Mouse (Mus musculus) neural tube, embryonic 11.5 days (tissue): ENCODE results near the gene Ptdss2. TPM values are rescaled to one million over a fixed set of nuclear protein-coding genes. Genes with fewer than 3 reads are reported as not detected.

Source experiments
- ATAC-seq: fragments of 200-750 bp; cut with Nextera tagmentation; 2 replicates; pipeline ENCODE4 v1.8.0; 2017; ENCODE audit warnings: moderate number of reproducible peaks, mild to moderate bottlenecking, moderate TSS enrichment, moderate library complexity; ENCODE audit not compliant: insufficient read depth, low FRiP score, low TSS enrichment
- DNase-seq: peaks from one replicate; pipeline ENCODE4 v3.0.0-alpha.2; 2015; ENCODE audit warnings: low spot score
- H3K27ac ChIP-seq: fragments of 300-500 bp; sonication (generic); 2 replicates; pipeline ENCODE4 v1.5.1; 2014; ENCODE audit warnings: low read depth, mild to moderate bottlenecking, low read length
- H3K27me3 ChIP-seq: fragments of 300-500 bp; sonication (generic); 2 replicates; pipeline ENCODE4 v1.6.1; 2014; ENCODE audit warnings: mild to moderate bottlenecking, low read length, mixed read lengths; ENCODE audit not compliant: control insufficient read depth, insufficient read depth
- H3K36me3 ChIP-seq: fragments of 300-500 bp; sonication (generic); 2 replicates; pipeline ENCODE4 v1.6.1; 2014; ENCODE audit warnings: mild to moderate bottlenecking, low read length, moderate library complexity, mixed read lengths; ENCODE audit not compliant: control insufficient read depth, insufficient read depth
- H3K4me1 ChIP-seq: fragments of 300-500 bp; sonication (generic); 2 replicates; pipeline ENCODE4 v1.6.1; 2014; ENCODE audit warnings: low read length, mixed read lengths; ENCODE audit not compliant: control insufficient read depth, insufficient read depth
- H3K4me2 ChIP-seq: fragments of 300-500 bp; sonication (generic); 2 replicates; pipeline ENCODE4 v1.6.1; 2014; ENCODE audit warnings: low read depth, mild to moderate bottlenecking, moderate library complexity
- H3K4me3 ChIP-seq: fragments of 300-500 bp; sonication (generic); 2 replicates; pipeline ENCODE4 v1.5.1; 2014; ENCODE audit warnings: low read depth, low read length
- H3K9ac ChIP-seq: fragments of 300-500 bp; sonication (generic); 2 replicates; pipeline ENCODE4 v1.6.1; 2014; ENCODE audit warnings: mild to moderate bottlenecking, low read length
- H3K9me3 ChIP-seq: fragments of 300-500 bp; sonication (generic); 2 replicates; pipeline ENCODE4 v1.6.1; 2016; ENCODE audit warnings: low read length; ENCODE audit not compliant: control insufficient read depth
- WGBS: fragments of 180-500 bp; shearing (Covaris S2); extraction: QIAGEN DNeasy Blood & Tissue Kit; methylation state at CpG from one replicate; pipeline ENCODE4 v1.1.7; 2014; 5-methylcytosine and 5-hydroxymethylcytosine counted together
- polyA plus RNA-seq: library from polyadenylated mRNA; unstranded; fragments of >200 nt; fragmentation: Nextera tagmentation; extraction: Ambion mirVana; gene quantifications from 2 replicates; pipeline ENCODE4 v1.2.1, GENCODE M21; 2014

Gene Ptdss2
- polyA plus RNA-seq, 1 experiment from 2014 or later = 69.0 TPM

GRCm38 (mm10) chr7:141155362-141155761, 33.2 kb downstream of the Ptdss2 start:
- WGBS = 92% methylated on average over 9 of the region's 9 CpGs

GRCm38 (mm10) chr7:141164397-141164796, 42.2 kb downstream of the Ptdss2 start:
- no peaks in the 10 kb centered on the region for H3K27me3 ChIP-seq
- H3K27ac ChIP-seq = no peak overlapping the region
- H3K9me3 ChIP-seq = no peaks in the 10 kb centered on the region
- H3K4me1 ChIP-seq = peaks cover 11% of the 10 kb centered on the region; the same call in 1 of the 2 replicates
- 95% methylated on average over 7 of the region's 7 CpGs for WGBS
- no peak for DNase-seq
- no peak for ATAC-seq
- H3K4me3 ChIP-seq = no peak overlapping the region
- H3K9ac ChIP-seq = no peak overlapping the region
- no peak overlapping the region for H3K4me2 ChIP-seq
- peaks cover 7% of the 10 kb centered on the region for H3K36me3 ChIP-seq

More at GRCm38 (mm10) chr7:141155362-141155761, 33.2 kb downstream of the Ptdss2 start:
- Histone ChIP-seq H3K27me3 (no peaks in the 10 kb centered on the region), H3K9me3 (no peaks in the 10 kb centered on the region), H3K27ac (no peak overlapping the region), H3K4me1 (no peaks in the 10 kb centered on the region), H3K4me2 (no peak overlapping the region), H3K9ac (no peak overlapping the region), H3K36me3 (peaks cover 11% of the 10 kb centered on the region; the same call in 1 of the 2 replicates), H3K4me3 (no peak overlapping the region)
- no peak for DNase-seq
- ATAC-seq = no peak

GRCm38 (mm10) chr7:141164850-141165249, 42.7 kb downstream of the Ptdss2 start:
- 85% methylated on average over 6 of the region's 6 CpGs for WGBS
- no peaks in the 10 kb centered on the region for H3K9me3 ChIP-seq
- peaks cover 7% of the 10 kb centered on the region for H3K36me3 ChIP-seq
- no peak overlapping the region for H3K4me3 ChIP-seq
- H3K4me2 ChIP-seq = no peak overlapping the region
- no peak overlapping the region for H3K27ac ChIP-seq
- peaks cover 11% of the 10 kb centered on the region; the same call in 1 of the 2 replicates for H3K4me1 ChIP-seq
- DNase-seq (no peak), ATAC-seq (no peak)
- H3K9ac ChIP-seq = no peak overlapping the region
- no peaks in the 10 kb centered on the region for H3K27me3 ChIP-seq

- ATAC-seq (no peak), DNase-seq (no peak)
- Histone ChIP-seq H3K4me1 (peaks cover 14% of the 10 kb centered on the region), H3K36me3 (no peaks in the 10 kb centered on the region; the same call in 1 of the 2 replicates), H3K4me2 (peak overlapping the region; percentile 47), H3K9ac (peak overlapping the region; percentile 59), H3K27ac (no peak overlapping the region), H3K27me3 (no peaks in the 10 kb centered on the region), H3K4me3 (peak overlapping the region; percentile 26), H3K9me3 (no peaks in the 10 kb centered on the region)
- WGBS = 23% methylated on average over 7 of the region's 7 CpGs
Observed at GRCm38 (mm10) chr7:141167901-141168517, 45.8 kb downstream of the Ptdss2 start.

GRCm38 (mm10) chr7:141168518-141168953, 46.4 kb downstream of the Ptdss2 start:
- no peaks in the 10 kb centered on the region for H3K36me3 ChIP-seq
- peaks cover 17% of the 10 kb centered on the region for H3K4me1 ChIP-seq
- H3K4me3 ChIP-seq = peak overlapping the region; percentile 26
- WGBS = 7% methylated on average over 22 of the region's 22 CpGs
- no peak for ATAC-seq
- H3K9ac ChIP-seq = peak overlapping the region; percentile 59
- no peaks in the 10 kb centered on the region for H3K27me3 ChIP-seq
- DNase-seq = peak; percentile 24
- peak overlapping the region; percentile 47 for H3K4me2 ChIP-seq
- H3K9me3 ChIP-seq = no peaks in the 10 kb centered on the region
- H3K27ac ChIP-seq = no peak overlapping the region

- no peak for ATAC-seq
- no peaks in the 10 kb centered on the region for H3K9me3 ChIP-seq
- H3K27me3 ChIP-seq = no peaks in the 10 kb centered on the region
- 81% methylated on average over 1 of the region's 1 CpGs for WGBS
- peaks cover 17% of the 10 kb centered on the region for H3K4me1 ChIP-seq
- H3K4me2 ChIP-seq = no peak overlapping the region
- H3K36me3 ChIP-seq = no peaks in the 10 kb centered on the region
- H3K9ac ChIP-seq = no peak overlapping the region
- no peak overlapping the region for H3K4me3 ChIP-seq
- no peak overlapping the region for H3K27ac ChIP-seq
- DNase-seq = no peak
Observed at GRCm38 (mm10) chr7:141169300-141169699, 47.1 kb downstream of the Ptdss2 start.

- no peaks in the 10 kb centered on the region for H3K36me3 ChIP-seq
- H3K27me3 ChIP-seq = no peaks in the 10 kb centered on the region
- no peak for DNase-seq
- no peak overlapping the region for H3K9ac ChIP-seq
- no peaks in the 10 kb centered on the region for H3K9me3 ChIP-seq
- no peak overlapping the region for H3K4me2 ChIP-seq
- peaks cover 17% of the 10 kb centered on the region for H3K4me1 ChIP-seq
- no peak overlapping the region for H3K27ac ChIP-seq
- H3K4me3 ChIP-seq = no peak overlapping the region
- no peak for ATAC-seq
Observed at GRCm38 (mm10) chr7:141169866-141170265, 47.7 kb downstream of the Ptdss2 start.

- no peaks in the 10 kb centered on the region for H3K9me3 ChIP-seq
- H3K9ac ChIP-seq = peak within 1 kb of the TSS; percentile 47
- DNase-seq = peak; percentile 96
- no peaks in the 10 kb centered on the region for H3K36me3 ChIP-seq
- H3K4me1 ChIP-seq = peaks cover 17% of the 10 kb centered on the region
- no peaks in the 10 kb centered on the region for H3K27me3 ChIP-seq
- H3K4me3 ChIP-seq = peak within 1 kb of the TSS; percentile 36
- WGBS = 4% methylated on average over 55 of the region's 55 CpGs
- ATAC-seq = peak; percentile 97
- H3K4me2 ChIP-seq = peak within 1 kb of the TSS; percentile 60
- H3K27ac ChIP-seq = peak within 1 kb of the TSS; percentile 79
Observed at GRCm38 (mm10) chr7:141172116-141173006, 50.2 kb downstream of the Ptdss2 start, which contains the start of gene Rnh1. TSS of gene Rnh1 (minus strand) at chr7:141172857.
